Mouse (Mus musculus): ENCODE results near the gene AI597479. TPM values are rescaled to one million over a fixed set of nuclear protein-coding genes. Genes with fewer than 3 reads are reported as not detected.

The AI597479 gene
- 4.9 and 5.4 TPM in 2 replicates for polyA plus RNA-seq (2012; rRNA removed)

DNA sequence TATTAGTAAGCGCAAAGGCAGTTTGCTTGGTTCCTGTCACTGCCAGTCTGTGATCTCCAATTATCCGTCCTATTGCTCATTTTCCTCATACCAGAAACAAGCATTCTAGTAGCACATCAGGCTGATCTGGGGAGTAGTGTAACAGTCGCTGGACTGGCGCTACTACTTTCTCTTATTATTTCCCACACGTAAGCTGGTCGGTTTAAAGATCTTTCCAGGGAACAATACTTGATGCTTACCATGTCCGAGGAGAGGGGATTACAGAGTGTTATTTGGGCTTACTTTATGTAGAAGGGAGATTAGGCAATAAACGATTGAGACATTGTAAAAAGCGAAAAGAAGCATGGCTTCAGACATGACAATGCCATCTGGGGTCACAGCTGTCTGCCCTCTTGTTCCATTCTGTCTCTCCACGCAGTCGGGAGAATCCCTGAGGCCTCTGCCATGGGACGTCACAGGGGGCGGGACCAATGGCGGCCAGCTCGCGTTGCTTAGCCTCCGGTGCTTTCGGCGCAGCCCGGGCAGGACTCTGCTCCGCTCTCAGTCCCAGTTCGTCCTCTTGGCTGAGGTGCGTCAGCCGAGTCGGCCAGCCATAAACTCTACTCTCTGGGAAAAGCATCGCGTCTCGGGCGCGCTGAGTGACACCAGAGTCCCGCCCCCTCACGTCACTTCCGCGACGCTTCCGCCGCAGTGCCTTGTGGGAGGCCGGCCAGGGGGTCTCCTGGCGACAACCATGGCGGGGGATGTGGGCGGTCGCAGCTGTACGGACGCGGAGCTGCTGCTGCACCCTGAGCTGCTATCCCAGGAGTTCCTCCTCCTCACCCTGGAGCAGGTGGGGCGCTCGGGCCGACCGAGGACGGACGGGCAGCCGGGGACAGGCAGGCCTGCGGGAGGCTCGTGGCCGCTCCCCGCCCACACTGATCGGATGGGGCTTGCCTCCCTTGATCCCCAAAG lies at the start of gene AI597479, which contains the start of gene Tgfbrap1:
TSS of gene AI597479 (plus strand) at position 680 of the 954 bp plus-strand sequence.
TSS of gene Tgfbrap1 (minus strand) at position 607 of the 954 bp plus-strand sequence.

Other genes starting within 250 kb of the AI597479 start
- gene Mrps9, start 247.5 kb upstream of the AI597479 start, polyA plus RNA-seq (2012; rRNA removed), result 22.4 and 24.8 TPM in 2 replicates
- gene Gpr45, start 145.8 kb upstream of the AI597479 start, polyA plus RNA-seq (2012; rRNA removed), result 0.05 and 0.08 TPM in 2 replicates
- 4.4 and 5.2 TPM in 2 replicates for gene Tgfbrap1, start 73 bp upstream of the AI597479 start, polyA plus RNA-seq (2012; rRNA removed)
- 2.0 and 2.7 TPM in 2 replicates for gene Fhl2, start 98.3 kb downstream of the AI597479 start, polyA plus RNA-seq (2012; rRNA removed)

Data from liver, embryonic 14 days (tissue).